Mouse (Mus musculus): ENCODE results near the gene Larp4b.
A peak's percentile ranks its signal among the peaks of the same experiment; 100 is the strongest.

Gene Larp4b

DNA sequence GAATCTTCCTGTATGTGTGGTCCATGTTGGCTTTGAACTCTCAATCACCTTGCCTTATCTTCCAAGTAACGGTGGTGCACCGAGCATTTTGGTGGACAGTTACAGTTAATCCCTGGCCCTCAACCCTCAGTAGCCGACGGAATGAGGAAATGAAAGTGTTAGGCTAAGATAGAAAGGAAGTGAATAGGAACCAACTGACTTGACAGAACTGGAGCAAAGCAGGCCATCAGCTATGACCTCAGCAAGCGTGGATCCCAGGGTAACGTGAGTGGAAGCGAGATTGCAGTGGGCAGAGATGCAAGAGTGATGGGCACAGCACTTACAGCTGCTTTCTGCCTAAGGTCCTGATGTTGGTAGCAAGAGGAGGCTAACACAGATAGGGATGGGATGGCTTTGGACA lies 31.5 kb downstream of the Larp4b start:
- no peak for DNase-seq

GRCm38 (mm10) chr13:9127715-9128114 lies 34.0 kb downstream of the Larp4b start:
- DNase-seq: no peak

DNA sequence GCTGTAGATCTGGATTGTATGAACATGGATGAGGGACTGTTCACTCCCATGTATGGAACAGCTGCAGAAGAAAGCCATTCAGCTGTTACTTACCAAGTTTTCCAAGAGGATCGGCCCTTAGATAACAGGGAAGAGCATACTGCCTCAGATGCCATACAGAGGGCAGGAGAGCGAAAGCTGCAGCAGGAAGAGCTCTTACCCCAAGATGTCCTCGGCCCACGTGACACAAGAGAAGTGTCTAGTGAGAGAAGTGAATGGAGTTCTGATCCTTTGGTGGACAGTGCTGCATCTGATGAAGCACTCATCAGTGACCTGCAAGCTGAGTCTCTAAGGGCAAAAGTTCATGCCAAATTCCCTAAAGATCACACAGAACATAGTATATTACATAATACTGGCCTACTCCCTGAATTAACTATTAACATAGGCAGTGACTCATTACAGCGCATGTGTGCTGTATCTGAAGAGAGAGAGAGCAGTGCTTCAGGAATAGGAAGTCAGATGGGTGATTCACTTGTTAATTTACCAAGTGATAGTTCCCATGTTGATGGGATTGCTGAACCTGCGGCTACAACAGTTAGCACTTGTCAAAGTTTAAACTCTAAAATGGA lies 35.1 kb downstream of the Larp4b start:
- DNase-seq: no peak

DNA sequence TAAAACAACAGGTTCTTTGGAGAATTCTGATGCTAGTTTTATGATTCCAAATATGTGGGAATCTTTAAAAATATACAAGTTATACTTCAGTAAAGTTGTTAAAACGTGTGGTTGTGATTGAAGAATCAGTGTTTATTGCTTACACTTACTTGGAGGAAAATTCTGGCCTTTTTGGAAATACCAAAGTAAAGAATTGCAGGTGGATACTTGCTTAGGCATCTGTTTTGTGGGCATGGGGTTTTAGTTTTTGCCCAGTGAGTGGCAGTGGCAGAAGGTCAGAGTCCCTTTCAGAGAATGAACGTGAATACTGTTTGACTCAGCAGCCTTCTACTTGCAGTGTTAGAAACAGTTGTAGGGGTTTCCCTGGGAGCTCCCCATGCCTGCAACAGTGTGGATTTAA lies 40.7 kb downstream of the Larp4b start:
- DNase-seq: no peak

DNA sequence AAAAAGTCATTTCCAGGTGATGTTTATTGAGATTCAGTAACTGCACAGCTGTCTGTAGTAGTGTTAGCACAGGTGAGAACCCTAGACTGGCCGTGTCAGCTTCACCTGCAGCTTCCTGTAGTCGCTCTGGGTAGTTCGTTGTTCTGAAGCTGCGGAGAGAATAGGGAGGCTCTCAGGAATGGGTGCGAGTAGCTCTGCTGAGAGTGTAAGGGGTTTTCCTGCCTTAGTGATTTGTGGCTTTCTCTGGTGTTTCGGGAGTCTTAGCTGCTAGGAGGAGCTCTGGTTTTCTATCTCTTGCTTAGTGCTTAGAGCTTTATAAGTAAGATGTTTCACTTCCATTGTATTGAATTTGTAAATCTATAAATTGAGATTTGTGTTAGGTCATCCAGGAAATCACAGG lies 42.4 kb downstream of the Larp4b start:
- no peak for DNase-seq

DNA sequence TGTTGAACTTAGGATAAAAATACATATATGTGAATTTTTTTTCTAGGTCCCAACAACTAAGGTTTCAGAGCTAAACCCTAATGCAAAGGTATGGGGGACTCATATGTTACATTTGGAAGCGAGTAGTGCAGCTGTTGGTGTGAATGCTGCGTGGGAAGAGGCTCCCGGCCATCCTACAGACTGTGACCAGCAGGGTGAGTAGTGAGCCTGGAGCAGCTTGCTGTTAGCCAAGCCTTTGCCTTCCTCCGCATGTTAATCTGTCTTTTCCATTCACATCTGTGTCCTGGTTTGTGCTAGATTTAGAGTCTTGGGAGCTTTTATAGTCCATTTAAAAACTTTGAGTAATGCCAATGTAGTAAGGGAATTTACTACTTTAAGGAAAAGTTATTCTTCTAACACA lies 43.1 kb downstream of the Larp4b start:
- peak; percentile 33 for DNase-seq

DNA sequence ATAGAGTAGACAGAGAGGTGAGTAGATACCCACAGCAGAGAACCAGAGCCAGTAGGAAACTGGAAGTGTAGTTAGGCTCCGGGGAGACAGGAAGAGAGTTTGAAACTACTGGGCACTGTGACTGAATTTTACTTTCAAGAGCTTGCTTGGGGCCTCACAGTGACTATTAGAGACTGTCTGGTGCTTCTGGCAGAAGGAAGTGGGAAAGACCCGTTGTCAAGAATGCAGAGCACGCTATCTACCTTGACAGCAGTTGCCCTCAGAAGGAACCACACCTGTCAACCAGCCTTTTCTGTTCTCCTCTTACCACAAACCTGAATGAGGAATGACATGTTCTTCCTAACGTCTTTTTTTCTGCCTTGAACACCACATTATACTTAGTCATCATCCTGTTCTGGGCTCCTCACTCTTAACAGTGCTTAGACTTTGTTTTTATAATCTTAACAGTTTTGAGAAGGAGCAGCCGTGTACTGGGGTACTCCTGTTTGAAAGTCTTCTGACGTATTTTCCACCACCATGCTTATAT lies 45.8 kb downstream of the Larp4b start:
- DNase-seq: no peak

GRCm38 (mm10) chr13:9140204-9140603 lies 46.5 kb downstream of the Larp4b start:
- DNase-seq: peak; percentile 33

DNA sequence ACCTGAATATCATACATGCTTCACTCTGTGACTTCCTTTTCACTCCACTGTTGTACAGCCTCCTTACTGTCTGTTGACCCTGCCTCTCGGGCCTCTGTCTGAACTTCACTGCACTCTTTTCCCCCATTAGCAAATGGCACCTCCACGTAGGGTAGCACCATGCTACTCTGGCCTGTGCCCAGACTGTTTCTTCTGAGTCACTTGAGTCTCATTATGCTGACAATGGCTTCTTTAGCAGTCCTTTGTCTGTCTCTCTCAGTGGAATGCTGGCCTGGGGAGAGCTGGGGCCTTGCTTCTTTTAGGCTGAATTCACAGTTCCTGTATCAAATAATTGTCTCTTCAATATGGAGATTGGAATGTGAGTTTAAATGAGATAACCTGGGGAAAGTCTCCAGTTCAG lies 48.7 kb downstream of the Larp4b start:
- no peak for DNase-seq

DNA sequence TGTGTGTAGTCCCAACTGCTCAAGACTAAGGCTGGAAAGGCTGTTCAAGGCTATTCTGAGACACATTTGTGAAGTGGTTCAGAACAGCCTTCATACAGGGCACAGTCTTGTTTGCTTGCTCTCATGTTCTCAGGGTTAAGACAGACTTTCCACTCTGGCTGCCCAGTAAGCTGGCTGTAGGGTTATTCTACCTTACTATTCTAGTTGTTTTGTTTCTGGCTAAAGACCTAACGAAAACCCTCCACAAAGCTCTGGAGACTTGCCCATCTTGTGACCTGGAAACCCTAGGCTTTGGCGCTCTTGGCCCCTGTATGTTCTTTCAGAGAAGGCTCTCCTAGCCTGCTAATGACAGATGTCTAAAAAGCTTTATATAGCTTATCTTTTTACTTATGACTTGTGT lies 55.1 kb downstream of the Larp4b start:
- DNase-seq: no peak

DNA sequence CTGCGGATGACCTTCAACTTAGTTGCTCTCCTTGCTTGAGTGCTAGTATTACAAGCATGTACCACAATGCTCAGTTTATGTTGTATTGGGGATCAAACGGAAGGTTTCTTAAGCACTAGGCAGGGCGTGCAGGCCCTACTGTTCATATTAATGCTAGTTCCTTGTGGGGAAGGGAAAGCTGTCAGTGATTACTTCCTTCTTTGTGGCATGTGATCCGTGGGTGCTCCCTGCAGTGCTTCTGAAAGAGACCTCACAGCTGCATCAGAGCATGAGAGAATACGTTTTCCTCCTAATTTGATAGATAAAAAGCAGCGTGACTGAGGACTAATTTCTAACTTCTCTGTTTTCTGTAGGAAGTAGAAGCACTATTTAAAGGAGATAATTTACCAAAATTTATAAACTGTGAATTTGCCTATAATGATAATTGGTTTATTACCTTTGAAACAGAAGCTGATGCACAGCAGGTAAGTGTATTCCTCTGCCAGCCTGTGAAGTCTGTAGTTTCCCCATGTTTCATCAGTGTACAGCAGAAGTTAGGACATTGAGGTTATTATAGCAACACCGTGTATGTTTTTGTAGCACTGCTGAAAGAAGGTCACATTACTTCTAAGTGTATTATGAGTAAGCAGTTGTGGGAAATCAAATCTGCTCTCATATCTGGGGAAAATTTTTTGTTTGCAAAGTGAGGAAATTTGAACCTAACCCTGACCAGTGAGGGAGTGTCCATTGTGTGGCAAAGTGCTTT lies 56.0 kb downstream of the Larp4b start:
- DNase-seq: no peak

- no peak for DNase-seq
These were observed 57.4 kb downstream of the Larp4b start for GRCm38 (mm10) chr13:9151100-9151499.

GRCm38 (mm10) chr13:9151619-9152018 lies 57.9 kb downstream of the Larp4b start:
- no peak for DNase-seq

- no peak for DNase-seq
These were observed 58.6 kb downstream of the Larp4b start for GRCm38 (mm10) chr13:9152267-9152666.

GRCm38 (mm10) chr13:9153803-9154202 lies 60.1 kb downstream of the Larp4b start:
- DNase-seq: no peak

DNA sequence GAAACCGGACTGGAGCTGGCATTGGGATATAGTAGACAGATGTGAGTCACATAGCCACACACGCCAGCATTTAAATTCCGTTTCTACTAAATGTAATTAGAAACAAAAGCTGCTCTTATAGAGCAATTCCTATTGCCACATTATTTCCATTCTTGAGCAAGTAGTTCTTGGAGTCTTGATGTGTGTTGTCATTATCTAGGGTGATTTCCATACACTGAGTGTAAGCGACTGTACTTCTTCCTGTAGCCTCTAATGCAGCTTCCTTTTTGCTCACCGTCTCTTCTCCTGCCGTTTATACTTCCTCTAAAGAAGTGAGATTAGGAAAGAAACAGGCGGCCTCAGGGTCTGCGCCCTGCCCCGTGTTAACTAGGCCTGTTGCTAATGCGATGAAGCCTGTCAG lies 65.6 kb downstream of the Larp4b start:
- no peak for DNase-seq

- no peak for DNase-seq
These were observed 69.2 kb downstream of the Larp4b start for GRCm38 (mm10) chr13:9162888-9163287.

GRCm38 (mm10) chr13:9167842-9168241 lies 74.2 kb downstream of the Larp4b start:
- no peak for DNase-seq

GRCm38 (mm10) chr13:9169616-9170015 lies 75.9 kb downstream of the Larp4b start:
- DNase-seq: no peak

GRCm38 (mm10) chr13:9170726-9171125 lies 77.0 kb downstream of the Larp4b start:
- peak; percentile 28 for DNase-seq

- DNase-seq: no peak
These were observed 79.7 kb downstream of the Larp4b start for GRCm38 (mm10) chr13:9173414-9173813.

- DNase-seq: no peak
These were observed 81.5 kb downstream of the Larp4b start for GRCm38 (mm10) chr13:9175171-9175570.

- DNase-seq: no peak
These were observed 84.6 kb downstream of the Larp4b start for GRCm38 (mm10) chr13:9178270-9178669.

DNA sequence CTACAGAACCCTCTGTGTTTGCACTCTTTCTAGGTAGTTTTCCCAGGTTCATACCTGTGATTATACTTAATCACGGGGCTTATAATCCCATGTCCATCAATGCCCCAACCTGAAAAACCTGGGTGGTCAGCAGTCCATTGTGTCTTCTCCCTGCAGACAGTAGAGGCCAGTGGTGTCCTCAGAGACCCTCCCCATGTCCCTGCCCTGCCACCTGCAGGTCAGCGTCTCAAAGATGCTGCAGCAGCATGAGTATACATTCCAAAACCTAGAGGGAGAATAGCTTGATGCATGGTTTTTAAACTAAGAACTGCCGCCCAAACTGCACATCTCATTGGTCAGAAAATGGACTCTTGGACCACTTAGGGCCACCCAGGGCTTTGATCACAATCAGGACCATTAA lies 85.0 kb downstream of the Larp4b start:
- DNase-seq: no peak

- DNase-seq: peak; percentile 37
These were observed 86.5 kb downstream of the Larp4b start for GRCm38 (mm10) chr13:9180221-9180620.

Measured in kidney, postnatal 10 days (tissue).